In genomic region chr17:31057151-31057890, GRCm38 (mm10) we compare ENCODE assay signal across 8 mouse cellular contexts. TPM values are rescaled to one million over a fixed set of nuclear protein-coding genes. Genes with fewer than 3 reads are reported as not detected.
A peak's percentile ranks its signal among the peaks of the same experiment; 100 is the strongest.
DNase-seq lines count a peak whose midpoint lies in the region; ATAC-seq and TF ChIP-seq lines count a peak whose summit lies in the region.

Gene Abcg1 (plus strand): TSS chr17:31057675.

- H3K27me3 ChIP-seq in heart, embryonic 11.5 days (ENCODE audit: control insufficient read depth, insufficient read depth, low read length) = peaks cover 18% of the 10 kb centered on the region
- peaks cover 51% of the 10 kb centered on the region for H3K27me3 ChIP-seq in liver, embryonic 13.5 days
- H3K27me3 ChIP-seq in stomach, postnatal 0 days (ENCODE audit: control insufficient read depth, insufficient read depth, low read length) = peaks cover 8% of the 10 kb centered on the region; the same call in 1 of the 2 replicates

- no peak within 1 kb of the TSS for H3K27ac ChIP-seq in heart, embryonic 11.5 days (ENCODE audit: low read depth, low read length)
- H3K27ac ChIP-seq in liver, embryonic 13.5 days = peak within 1 kb of the TSS; percentile 66
- H3K27ac ChIP-seq in stomach, postnatal 0 days (replicated peaks) = 0 out of 2 replicates have a peak within 1 kb of the TSS, but pooled peaks have one; percentile 40

- peak within 1 kb of the TSS; percentile 64 for H3K4me3 ChIP-seq in heart, embryonic 11.5 days (ENCODE audit: low read depth, low read length)
- peak within 1 kb of the TSS; percentile 60 for H3K4me3 ChIP-seq in liver, embryonic 13.5 days (replicated peaks)
- peak within 1 kb of the TSS; percentile 47 for H3K4me3 ChIP-seq in stomach, postnatal 0 days (ENCODE audit: low read depth, low read length)

- 4% methylated on average over 46 of the region's 49 CpGs for WGBS in heart, embryonic 11.5 days (ENCODE audit: insufficient replicate concordance)
- WGBS in liver, embryonic 13.5 days (ENCODE audit: insufficient replicate concordance) = 4% methylated on average over 46 of the region's 49 CpGs
- WGBS in stomach, postnatal 0 days = 2% methylated on average over 48 of the region's 49 CpGs

- H3K4me1 ChIP-seq in heart, embryonic 11.5 days (ENCODE audit: control insufficient read depth, insufficient read depth, low read length) = peaks cover 20% of the 10 kb centered on the region
- H3K4me1 ChIP-seq in liver, embryonic 13.5 days (replicated peaks) = peaks cover 49% of the 10 kb centered on the region
- H3K4me1 ChIP-seq in stomach, postnatal 0 days (replicated peaks; ENCODE audit: control insufficient read depth, insufficient read depth) = 0 out of 2 replicates have a peak, but pooled peaks cover 6% of the 10 kb centered on the region

- no peaks in the 10 kb centered on the region for H3K36me3 ChIP-seq in heart, embryonic 11.5 days (ENCODE audit: control insufficient read depth, insufficient read depth, low read length)
- no peaks in the 10 kb centered on the region for H3K36me3 ChIP-seq in liver, embryonic 13.5 days
- no peaks in the 10 kb centered on the region for H3K36me3 ChIP-seq in stomach, postnatal 0 days (ENCODE audit: control insufficient read depth, insufficient read depth, low read length)

- ATAC-seq in common myeloid progenitor, adult 5-6 weeks (replicated peaks; ENCODE audit: low read depth, poor library complexity, severe bottlenecking) = peak; percentile 34
- ATAC-seq in heart, embryonic 11.5 days (replicated peaks; ENCODE audit: insufficient number of reproducible peaks, low FRiP score, low TSS enrichment) = peak; percentile 44; the same call in 1 of the 2 replicates
- ATAC-seq in liver, embryonic 13.5 days (ENCODE audit: low read depth) = peak; percentile 69
- ATAC-seq in stomach, postnatal 0 days (ENCODE audit: low FRiP score, low TSS enrichment) = peak; percentile 73

- H3K4me2 ChIP-seq in heart, embryonic 11.5 days = peak within 1 kb of the TSS; percentile 91
- H3K4me2 ChIP-seq in liver, embryonic 13.5 days = peak within 1 kb of the TSS; percentile 84
- peak within 1 kb of the TSS; percentile 66 for H3K4me2 ChIP-seq in stomach, postnatal 0 days (replicated peaks; ENCODE audit: low read depth)

- DNase-seq in urinary bladder, postnatal 25 days (ENCODE audit: low spot score) = peak; percentile 40
- DNase-seq in urinary bladder, postnatal 4 days (ENCODE audit: low spot score in 2 of 2) = no peak
- peak; percentile 71 for DNase-seq in kidney, postnatal 14 days
- DNase-seq in liver, embryonic 13.5 days = peak; percentile 50
- DNase-seq in natural killer cell, adult 2 months (ENCODE audit: low spot score in 2 of 2) = peak; percentile 63 to 74
- peak; percentile 74 for DNase-seq in stomach, postnatal 0 days (ENCODE audit: low spot score)

- no peak for TF ChIP-seq EP300 in stomach, postnatal 0 days (optimal IDR thresholded peaks at IDR 0.05)

- H3K9ac ChIP-seq in heart, embryonic 11.5 days (ENCODE audit: low read depth, low read length) = peak within 1 kb of the TSS; percentile 52
- peak within 1 kb of the TSS; percentile 56 for H3K9ac ChIP-seq in liver, embryonic 13.5 days
- peak within 1 kb of the TSS; percentile 50 for H3K9ac ChIP-seq in stomach, postnatal 0 days (ENCODE audit: low read length)

- peak; percentile 29; the same call in 1 of the 2 replicates for TF ChIP-seq CTCF in stomach, postnatal 0 days (IDR thresholded peaks at IDR 0.05; ENCODE audit: low read depth)

- no peaks in the 10 kb centered on the region for H3K9me3 ChIP-seq in heart, embryonic 11.5 days (replicated peaks; ENCODE audit: control insufficient read depth, low read length)
- H3K9me3 ChIP-seq in liver, embryonic 13.5 days (replicated peaks) = no peaks in the 10 kb centered on the region
- H3K9me3 ChIP-seq in stomach, postnatal 0 days (ENCODE audit: control insufficient read depth, low read length) = no peaks in the 10 kb centered on the region

RNA-seq across cellular contexts. Expression of gene Abcg1, which starts in this region (rescaled TPM):
- 19.5 and 22.7 TPM in 2 replicates for total RNA-seq in common myeloid progenitor, adult 5-6 weeks (2017)
- 4.6 and 6.4 TPM in 2 replicates for polyA plus RNA-seq in heart, embryonic 11.5 days (2014; fragmentation: Nextera tagmentation; extraction: Ambion mirVana)
- 6.1 and 6.2 TPM in 2 replicates for polyA plus RNA-seq in liver, embryonic 13.5 days (2015; fragmentation: Nextera tagmentation; extraction: Ambion mirVana)
- polyA plus RNA-seq in stomach, postnatal 0 days (2015; fragmentation: Nextera tagmentation; extraction: Ambion mirVana) = 11.1 and 13.2 TPM in 2 replicates

Comparison
In these comparisons a context has a peak if more than half of its experiments do, and no peak if none do; other contexts are left out.
1. DNase-seq: peak in urinary bladder, postnatal 25 days (single experiment), kidney, postnatal 14 days (single experiment), liver, embryonic 13.5 days (single experiment), natural killer cell, adult 2 months (2 of 2) and stomach, postnatal 0 days (single experiment); none in urinary bladder, postnatal 4 days (0 of 2).
2. Peak in every context shown above with its lines, with median percentiles within 50 percentile points of each other: ATAC-seq, H3K4me2 ChIP-seq, H3K4me3 ChIP-seq and H3K9ac ChIP-seq.